Mouse (Mus musculus) heart, postnatal 14 days (tissue): ENCODE data around the gene Zfp764. TPM values are rescaled to one million over a fixed set of nuclear protein-coding genes. Genes with fewer than 3 reads are reported as not detected.
"Not testable (repeated sequence)": the region's sequence is repeated elsewhere in the genome, so short reads cannot be mapped to it uniquely, and the experiment has no call there.

Experiments used
- DNase-seq, 2 experiments: peaks; one replicate each; pipeline ENCODE4 v3.0.0; 2021 to 2022
- intact Hi-C: fragments of 180-260 bp; cut with DNase I; formaldehyde crosslinking; loops from one replicate; pipeline ENCODE4 v1.15.1; 2025
- long read RNA-seq, 2 experiments: library from polyadenylated mRNA; stranded (forward); transcript quantifications; one replicate each; pipeline ENCODE4 v2.0.0; 2021
- total RNA-seq, 2 experiments: library from RNA; stranded (reverse); gene quantifications; 2 replicates each; pipeline ENCODE4 v1.2.3; 2021

Zfp764 gene
- 1 to 10 TPM; 3.4 to 4.1 TPM for total RNA-seq
- long read RNA-seq, experiment 1, partial matches to known transcripts: 0 of 3 reads
- long read RNA-seq, experiment 1, other reads (novel, unspliced or antisense): 2 of 3 reads
- long read RNA-seq, experiment 2, partial matches to known transcripts: 2 of 3 reads
- long read RNA-seq, experiment 2, other reads (novel, unspliced or antisense): 0 of 3 reads

DNA sequence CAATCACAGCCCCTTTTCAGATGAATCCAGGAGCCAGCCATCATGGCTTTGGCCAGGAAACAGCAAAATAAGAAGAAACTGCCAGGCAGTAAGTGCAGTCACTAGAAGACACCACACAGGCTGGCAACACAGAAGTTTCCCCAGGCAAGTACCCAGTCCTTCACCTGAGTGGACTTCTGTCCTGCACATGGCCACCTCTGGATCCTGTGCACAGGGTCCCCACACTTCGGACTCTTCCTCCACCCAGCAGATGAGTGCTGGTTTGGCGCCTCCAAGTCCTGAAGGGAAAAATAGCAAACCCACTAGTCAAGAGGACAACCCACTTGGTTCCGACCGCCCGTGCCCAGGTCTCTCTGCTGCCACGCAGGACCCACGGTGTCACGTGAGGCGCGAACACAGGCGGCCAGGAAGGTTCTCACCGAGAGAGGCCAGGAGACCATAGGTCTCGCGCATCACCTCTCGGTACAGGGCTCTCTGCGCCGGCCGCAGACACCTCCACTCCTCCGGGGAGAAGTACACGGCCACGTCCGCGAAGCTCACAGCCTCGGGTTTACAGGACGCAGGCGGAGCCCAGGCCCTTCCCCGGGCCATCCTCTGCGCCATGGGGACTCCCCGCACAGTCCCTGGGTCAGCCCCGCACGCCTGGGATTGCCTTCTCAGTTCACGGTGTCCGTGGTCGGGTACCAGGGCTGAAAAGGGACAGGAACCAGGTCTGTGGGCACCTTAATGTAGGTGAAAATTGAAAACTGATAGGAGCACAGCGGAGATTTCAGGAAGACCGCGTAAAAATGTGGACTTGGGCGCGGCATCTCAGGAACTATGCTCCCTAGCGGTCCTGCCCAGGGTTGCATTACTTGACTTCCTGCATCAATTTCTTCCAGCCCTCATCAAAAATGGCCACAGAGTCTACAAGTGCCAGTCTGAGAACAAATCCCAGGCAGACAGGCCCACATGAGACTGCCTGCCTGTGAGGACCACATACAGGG, at the start of gene Zfp764:
TSS of gene Zfp764 (minus strand) at position 821 of the 986 bp plus-strand sequence.
- intact Hi-C loops: loop anchor here (2.0 kb wide), 1 partner anchor 43 kb away; no protein-coding TSS in a partner anchor
- DNase-seq: peak; percentile 85 to 90

- intact Hi-C loops: no loop called here
- no peak for DNase-seq
Measured at GRCm38 (mm10) chr7:127454905-127455304, 48.3 kb upstream of the Zfp764 start.

GRCm38 (mm10) chr7:127453056-127453455, 46.4 kb upstream of the Zfp764 start:
- no peak for DNase-seq
- intact Hi-C loops: no loop called here

DNA sequence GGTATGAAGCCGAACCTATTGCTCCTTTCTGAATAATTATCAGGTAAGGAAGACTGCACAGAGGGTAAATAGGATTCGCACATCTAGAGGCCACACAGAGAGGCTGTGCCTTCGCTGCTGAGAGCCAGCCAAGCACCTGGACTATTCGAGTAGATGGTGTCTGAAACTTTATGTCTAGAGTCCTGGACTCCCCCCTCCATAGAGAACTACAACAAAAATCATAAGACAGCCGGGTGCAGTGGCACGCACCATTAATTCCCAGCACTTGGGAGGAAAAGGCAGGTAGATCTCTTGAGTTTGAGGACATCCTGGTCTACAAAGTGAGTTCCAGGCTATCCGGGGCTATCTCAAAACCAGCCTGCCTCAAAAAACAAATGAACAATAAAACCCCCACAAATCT, 43.3 kb upstream of the Zfp764 start:
- intact Hi-C loops: no loop called here
- no peak for DNase-seq

DNA sequence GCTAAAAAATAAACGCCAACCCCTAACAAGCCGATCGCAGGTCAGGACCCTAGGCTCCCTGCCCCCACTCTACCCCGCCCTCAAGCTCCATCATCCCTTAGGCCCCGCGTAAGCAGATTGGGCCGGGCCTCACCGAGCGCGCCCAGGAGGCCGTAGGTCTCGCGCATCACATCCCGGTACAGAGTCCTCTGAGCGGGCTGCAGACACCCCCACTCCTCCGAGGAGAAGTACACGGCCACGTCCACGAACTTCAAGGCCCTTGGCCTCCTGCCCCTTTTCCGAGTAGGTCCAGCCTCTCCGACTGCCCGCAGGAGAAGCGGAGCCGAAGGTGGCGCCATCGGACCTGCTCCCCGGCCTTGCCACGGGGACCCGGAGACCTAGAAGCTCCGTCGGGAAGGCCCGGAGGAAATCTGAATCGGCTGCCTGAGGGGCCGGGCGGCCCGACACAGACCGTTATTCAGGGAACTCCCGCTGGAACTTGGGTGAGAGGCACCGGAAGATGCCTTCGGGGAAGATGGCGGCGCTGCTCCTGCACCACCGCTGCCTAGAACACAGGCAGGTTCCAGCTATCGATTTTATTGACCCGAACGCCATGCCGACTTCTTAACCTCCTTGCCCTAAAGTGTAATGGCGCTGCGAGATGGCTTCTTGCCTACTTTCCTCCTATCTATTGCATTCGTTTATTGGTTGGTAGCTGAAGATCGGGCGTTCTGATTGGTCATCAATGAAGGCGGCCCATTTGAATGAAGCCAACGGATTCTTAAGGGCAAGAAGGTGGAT, 42.1 kb upstream of the Zfp764 start, which contains the start of gene Zfp689:
TSS of gene Zfp689 (minus strand) at position 638 of the 780 bp plus-strand sequence.
- DNase-seq: peak; percentile 86 to 93
- intact Hi-C loops: no loop called here

GRCm38 (mm10) chr7:127443976-127444375, 37.4 kb upstream of the Zfp764 start:
- DNase-seq: no peak
- intact Hi-C loops: no loop called here

- intact Hi-C loops: no loop called here
- DNase-seq: no peak
Measured at GRCm38 (mm10) chr7:127437724-127438123, 31.1 kb upstream of the Zfp764 start.

GRCm38 (mm10) chr7:127435206-127435605, 28.6 kb upstream of the Zfp764 start:
- DNase-seq: no peak
- intact Hi-C loops: no loop called here

- DNase-seq: no peak
- intact Hi-C loops: no loop called here
Measured at GRCm38 (mm10) chr7:127426354-127426753, 19.7 kb upstream of the Zfp764 start.

DNA sequence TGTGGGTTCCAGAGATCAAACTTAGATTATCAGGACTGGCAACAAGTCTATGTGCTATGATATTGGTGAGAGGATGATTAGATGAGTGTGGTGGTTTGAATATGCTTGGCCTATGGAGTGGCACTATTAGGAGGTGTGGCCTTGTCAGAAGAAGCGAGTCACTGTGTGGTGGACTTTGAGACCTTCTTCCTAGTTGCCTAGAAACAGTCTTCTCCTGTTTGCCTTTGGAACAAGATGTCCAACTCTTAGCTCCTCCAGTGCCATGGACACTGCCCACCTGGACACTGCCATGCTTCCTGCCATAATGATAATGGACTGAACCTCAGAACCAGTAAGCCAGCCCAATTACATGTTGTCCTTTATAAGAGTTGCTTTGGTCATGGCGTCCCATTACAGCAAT, 19.3 kb upstream of the Zfp764 start:
- no peak for DNase-seq

DNA sequence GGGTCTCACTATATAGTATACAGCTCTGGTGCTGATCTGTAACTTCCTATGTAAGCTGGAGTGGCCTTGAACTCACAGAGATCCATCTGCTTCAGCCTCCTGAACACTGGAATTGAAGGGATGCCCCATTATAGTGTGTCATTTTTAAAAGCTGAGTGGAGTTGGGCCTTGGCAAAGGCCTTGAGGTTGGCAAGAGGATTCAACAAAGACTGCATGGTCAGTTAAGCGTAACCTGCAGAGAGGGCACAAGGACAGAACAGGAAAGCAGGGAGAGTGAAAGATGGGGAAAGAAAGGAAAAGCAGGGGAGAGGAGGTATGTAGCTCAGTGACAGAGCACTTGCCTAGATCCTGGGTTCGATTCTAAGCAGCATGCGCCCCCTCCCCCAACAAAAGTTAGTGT, 18.7 kb upstream of the Zfp764 start:
- no peak for DNase-seq
- intact Hi-C loops: no loop called here

More for the DNA sequence above, 19.3 kb upstream of the Zfp764 start:
- intact Hi-C loops: no loop called here

- peak in 1 of 2 experiments; percentile 18 for DNase-seq
- intact Hi-C loops: loop anchor here (5.0 kb wide), 1 partner anchor 50 kb away; no protein-coding TSS in a partner anchor
Measured at GRCm38 (mm10) chr7:127422247-127422646, 15.6 kb upstream of the Zfp764 start.

GRCm38 (mm10) chr7:127421388-127422191, 15.0 kb upstream of the Zfp764 start, which contains the start of gene Zfp688:
Zfp688 (minus strand) TSS chr7:127422068.
- intact Hi-C loops: loop anchor here (5.0 kb wide), 1 partner anchor 51 kb away; no protein-coding TSS in a partner anchor
- DNase-seq: peak; percentile 95 to 98

DNA sequence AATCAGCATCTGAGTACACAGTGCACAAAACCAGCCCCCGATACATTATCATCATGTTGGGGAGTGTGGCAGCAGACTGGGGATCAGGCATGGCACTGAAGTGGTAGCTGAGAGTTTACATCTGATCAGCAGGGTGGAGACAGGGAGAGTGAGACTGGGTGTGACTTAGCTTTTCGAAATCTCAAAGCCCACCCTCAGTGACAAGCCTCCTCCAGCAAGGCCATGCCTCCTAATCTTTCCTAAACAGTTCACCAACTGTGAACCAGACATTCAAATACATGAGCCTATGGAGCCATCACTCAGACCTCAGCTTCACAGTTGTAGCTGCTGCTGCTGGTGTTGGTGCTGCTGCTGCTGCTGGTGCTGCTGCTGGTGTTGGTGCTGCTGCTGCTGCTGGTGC, 4.8 kb upstream of the Zfp764 start:
- intact Hi-C loops: no loop called here
- DNase-seq: no peak

DNA sequence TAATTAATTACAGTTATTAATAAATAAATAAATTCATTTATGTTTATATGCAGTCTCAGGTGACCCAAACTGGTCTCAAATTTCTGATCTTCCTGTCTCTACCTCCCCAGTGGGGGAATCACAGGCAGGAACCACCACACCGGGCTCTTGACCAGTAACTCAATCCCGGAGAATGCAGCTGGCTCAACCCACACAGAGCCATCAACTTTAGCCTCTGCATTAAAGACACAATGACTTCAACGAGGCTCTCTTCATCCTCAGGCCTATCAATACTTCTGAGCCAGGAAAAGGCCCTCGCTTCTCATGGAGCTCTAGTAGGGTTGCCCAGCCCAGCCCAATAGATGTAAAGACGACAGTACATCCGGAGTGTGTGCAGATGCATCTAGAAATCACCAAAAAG, 2.5 kb downstream of the Zfp764 start:
- DNase-seq, intact Hi-C loops: not testable (repeated sequence)

DNA sequence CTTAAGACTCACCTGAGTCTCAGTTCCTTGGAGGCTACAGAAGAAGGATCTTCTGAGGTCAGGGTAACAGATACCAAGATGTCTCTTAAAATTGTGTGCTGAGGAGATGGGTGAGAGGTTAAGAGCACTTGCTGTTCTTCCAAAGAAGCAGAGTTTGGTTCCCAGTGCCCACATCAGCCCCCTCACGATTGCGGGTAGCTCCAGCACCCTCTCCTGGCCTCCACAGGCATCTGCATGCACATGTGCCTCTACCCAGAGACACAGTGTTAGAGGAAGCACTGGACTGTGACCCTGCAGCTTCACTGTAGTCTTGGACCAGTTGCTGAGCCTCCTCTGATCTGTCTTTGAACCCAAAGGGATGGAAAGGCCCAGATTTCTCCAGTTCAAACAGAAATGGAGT, 3.6 kb downstream of the Zfp764 start:
- no peak for DNase-seq
- intact Hi-C loops: no loop called here

DNA sequence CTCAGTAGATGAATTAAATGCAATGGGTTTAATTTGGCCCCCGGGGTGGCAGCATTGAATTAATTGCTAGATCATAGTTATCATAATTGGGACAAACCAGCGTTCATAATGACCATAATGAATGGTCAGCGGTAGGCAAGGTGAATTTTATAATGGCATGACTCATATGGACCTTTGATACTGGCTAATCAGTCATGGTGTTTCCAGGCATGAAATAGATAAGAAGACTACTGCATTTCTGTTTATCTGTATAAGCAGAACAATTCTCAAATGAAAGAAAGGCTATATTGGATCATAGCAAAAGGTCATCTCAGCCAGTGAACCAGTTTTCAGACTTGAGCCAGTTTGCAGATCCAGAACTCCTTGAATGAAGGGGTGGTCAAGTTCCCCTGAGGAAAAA, 6.3 kb downstream of the Zfp764 start:
- DNase-seq: no peak
- intact Hi-C loops: no loop called here

- intact Hi-C loops: no loop called here
- no peak for DNase-seq
Measured at GRCm38 (mm10) chr7:127393944-127394333, 12.7 kb downstream of the Zfp764 start.

GRCm38 (mm10) chr7:127393157-127393943, 13.3 kb downstream of the Zfp764 start, which contains the start of gene E430018J23Rik:
E430018J23Rik (minus strand) TSS chr7:127393629.
- intact Hi-C loops: no loop called here

More at GRCm38 (mm10) chr7:127393157-127393943, 13.3 kb downstream of the Zfp764 start, which contains the start of gene E430018J23Rik:
- DNase-seq: peak; percentile 94 to 98
